Mouse (Mus musculus): ENCODE measurements around the gene Efna1. TPM values are rescaled to one million over a fixed set of nuclear protein-coding genes. Genes with fewer than 3 reads are reported as not detected.

Gene Efna1
- polyA plus RNA-seq, 1 experiment from 2014 or later, result 45.0 TPM

- H3K4me1 ChIP-seq (ENCODE audit: control insufficient read depth, insufficient read depth, low read length), result peaks cover 20% of the 10 kb centered on the region
- 10% methylated on average over 14 of the region's 14 CpGs for WGBS
- no peak overlapping the region for H3K9ac ChIP-seq (replicated peaks; ENCODE audit: low read depth, low read length)
- ATAC-seq (ENCODE audit: insufficient number of reproducible peaks, insufficient read depth, low FRiP score, low read depth), result no peak
- no peaks in the 10 kb centered on the region for H3K9me3 ChIP-seq (ENCODE audit: control insufficient read depth, low read depth, low read length)
- no peaks in the 10 kb centered on the region for H3K27me3 ChIP-seq (ENCODE audit: control insufficient read depth, insufficient read depth, low read length)
- H3K27ac ChIP-seq (ENCODE audit: low read length), result no peak overlapping the region
- H3K36me3 ChIP-seq (ENCODE audit: control insufficient read depth, insufficient read depth, low read length), result no peaks in the 10 kb centered on the region
- no peak overlapping the region for H3K4me3 ChIP-seq (ENCODE audit: low read depth, low read length)
- H3K4me2 ChIP-seq (replicated peaks; ENCODE audit: low read depth, low read length), result peak overlapping the region; percentile 52
Observed at GRCm38 (mm10) chr3:89243609-89244008, 37.3 kb downstream of the Efna1 start.

GRCm38 (mm10) chr3:89242331-89242895, 38.5 kb downstream of the Efna1 start:
- Histone ChIP-seq H3K9me3 (ENCODE audit: control insufficient read depth, low read depth, low read length) (no peaks in the 10 kb centered on the region), H3K27ac (ENCODE audit: low read length) (no peak overlapping the region), H3K4me2 (replicated peaks; ENCODE audit: low read depth, low read length) (no peak overlapping the region), H3K9ac (replicated peaks; ENCODE audit: low read depth, low read length) (no peak overlapping the region), H3K36me3 (ENCODE audit: control insufficient read depth, insufficient read depth, low read length) (no peaks in the 10 kb centered on the region), H3K4me1 (ENCODE audit: control insufficient read depth, insufficient read depth, low read length) (peaks cover 20% of the 10 kb centered on the region), H3K27me3 (ENCODE audit: control insufficient read depth, insufficient read depth, low read length) (no peaks in the 10 kb centered on the region), H3K4me3 (ENCODE audit: low read depth, low read length) (no peak overlapping the region)
- WGBS, result 70% methylated on average over 9 of the region's 9 CpGs
- no peak for ATAC-seq (ENCODE audit: insufficient number of reproducible peaks, insufficient read depth, low FRiP score, low read depth)

- Histone ChIP-seq H3K27me3 (ENCODE audit: control insufficient read depth, insufficient read depth, low read length) (no peaks in the 10 kb centered on the region), H3K27ac (ENCODE audit: low read length) (no peak overlapping the region), H3K4me2 (replicated peaks; ENCODE audit: low read depth, low read length) (no peak overlapping the region), H3K4me1 (ENCODE audit: control insufficient read depth, insufficient read depth, low read length) (no peaks in the 10 kb centered on the region; the same call in 1 of the 2 replicates), H3K4me3 (ENCODE audit: low read depth, low read length) (no peak overlapping the region), H3K36me3 (ENCODE audit: control insufficient read depth, insufficient read depth, low read length) (no peaks in the 10 kb centered on the region), H3K9ac (replicated peaks; ENCODE audit: low read depth, low read length) (no peak overlapping the region), H3K9me3 (ENCODE audit: control insufficient read depth, low read depth, low read length) (no peaks in the 10 kb centered on the region)
- no peak for ATAC-seq (ENCODE audit: insufficient number of reproducible peaks, insufficient read depth, low FRiP score, low read depth)
- WGBS, result 47% methylated on average over 11 of the region's 12 CpGs
Observed at GRCm38 (mm10) chr3:89238494-89238893, 42.4 kb downstream of the Efna1 start.

GRCm38 (mm10) chr3:89237682-89238081, 43.3 kb downstream of the Efna1 start:
- Histone ChIP-seq H3K27me3 (ENCODE audit: control insufficient read depth, insufficient read depth, low read length) (no peaks in the 10 kb centered on the region), H3K27ac (ENCODE audit: low read length) (no peak overlapping the region)

GRCm38 (mm10) chr3:89236516-89236915, 44.4 kb downstream of the Efna1 start:
- no peak overlapping the region for H3K4me2 ChIP-seq (replicated peaks; ENCODE audit: low read depth, low read length)
- no peaks in the 10 kb centered on the region for H3K36me3 ChIP-seq (ENCODE audit: control insufficient read depth, insufficient read depth, low read length)
- 87% methylated on average over 10 of the region's 10 CpGs for WGBS
- H3K27ac ChIP-seq (ENCODE audit: low read length), result no peak overlapping the region
- no peaks in the 10 kb centered on the region; the same call in 1 of the 2 replicates for H3K4me1 ChIP-seq (ENCODE audit: control insufficient read depth, insufficient read depth, low read length)
- H3K27me3 ChIP-seq (ENCODE audit: control insufficient read depth, insufficient read depth, low read length), result no peaks in the 10 kb centered on the region
- no peak overlapping the region for H3K9ac ChIP-seq (replicated peaks; ENCODE audit: low read depth, low read length)
- ATAC-seq (ENCODE audit: insufficient number of reproducible peaks, insufficient read depth, low FRiP score, low read depth), result no peak
- no peaks in the 10 kb centered on the region for H3K9me3 ChIP-seq (ENCODE audit: control insufficient read depth, low read depth, low read length)
- no peak overlapping the region for H3K4me3 ChIP-seq (ENCODE audit: low read depth, low read length)

More at GRCm38 (mm10) chr3:89237682-89238081, 43.3 kb downstream of the Efna1 start:
- 93% methylated on average over 21 of the region's 21 CpGs for WGBS
- H3K9me3 ChIP-seq (ENCODE audit: control insufficient read depth, low read depth, low read length), result no peaks in the 10 kb centered on the region
- no peaks in the 10 kb centered on the region; the same call in 1 of the 2 replicates for H3K4me1 ChIP-seq (ENCODE audit: control insufficient read depth, insufficient read depth, low read length)
- no peak overlapping the region for H3K9ac ChIP-seq (replicated peaks; ENCODE audit: low read depth, low read length)
- ATAC-seq (ENCODE audit: insufficient number of reproducible peaks, insufficient read depth, low FRiP score, low read depth), result no peak
- H3K4me3 ChIP-seq (ENCODE audit: low read depth, low read length), result no peak overlapping the region
- no peak overlapping the region for H3K4me2 ChIP-seq (replicated peaks; ENCODE audit: low read depth, low read length)
- H3K36me3 ChIP-seq (ENCODE audit: control insufficient read depth, insufficient read depth, low read length), result no peaks in the 10 kb centered on the region

- H3K27ac ChIP-seq (ENCODE audit: low read length), result peak overlapping the region; percentile 70; the same call in 1 of the 2 replicates
- no peaks in the 10 kb centered on the region for H3K27me3 ChIP-seq (ENCODE audit: control insufficient read depth, insufficient read depth, low read length)
- H3K4me1 ChIP-seq (ENCODE audit: control insufficient read depth, insufficient read depth, low read length), result no peaks in the 10 kb centered on the region; the same call in 1 of the 2 replicates
- 67% methylated on average over 14 of the region's 14 CpGs for WGBS
- no peaks in the 10 kb centered on the region for H3K9me3 ChIP-seq (ENCODE audit: control insufficient read depth, low read depth, low read length)
- H3K4me3 ChIP-seq (ENCODE audit: low read depth, low read length), result no peak overlapping the region
- peak; percentile 62 for ATAC-seq (ENCODE audit: insufficient number of reproducible peaks, insufficient read depth, low FRiP score, low read depth)
- no peak overlapping the region for H3K4me2 ChIP-seq (replicated peaks; ENCODE audit: low read depth, low read length)
- H3K9ac ChIP-seq (replicated peaks; ENCODE audit: low read depth, low read length), result no peak overlapping the region
- no peaks in the 10 kb centered on the region for H3K36me3 ChIP-seq (ENCODE audit: control insufficient read depth, insufficient read depth, low read length)
Observed at GRCm38 (mm10) chr3:89233562-89234110, 47.3 kb downstream of the Efna1 start.

- peak; percentile 25; the same call in 1 of the 2 replicates for ATAC-seq (ENCODE audit: insufficient number of reproducible peaks, insufficient read depth, low FRiP score, low read depth)
- WGBS, result 52% methylated on average over 6 of the region's 6 CpGs
- Histone ChIP-seq H3K27me3 (ENCODE audit: control insufficient read depth, insufficient read depth, low read length) (no peaks in the 10 kb centered on the region), H3K4me3 (ENCODE audit: low read depth, low read length) (no peak overlapping the region), H3K9ac (replicated peaks; ENCODE audit: low read depth, low read length) (no peak overlapping the region), H3K36me3 (ENCODE audit: control insufficient read depth, insufficient read depth, low read length) (no peaks in the 10 kb centered on the region), H3K27ac (ENCODE audit: low read length) (peak overlapping the region; percentile 70; the same call in 1 of the 2 replicates), H3K4me2 (replicated peaks; ENCODE audit: low read depth, low read length) (no peak overlapping the region), H3K4me1 (ENCODE audit: control insufficient read depth, insufficient read depth, low read length) (peaks cover 4% of the 10 kb centered on the region; the same call in 1 of the 2 replicates), H3K9me3 (ENCODE audit: control insufficient read depth, low read depth, low read length) (no peaks in the 10 kb centered on the region)
Observed at GRCm38 (mm10) chr3:89232614-89233013, 48.3 kb downstream of the Efna1 start.

- WGBS, result 73% methylated on average over 16 of the region's 16 CpGs
- H3K9ac ChIP-seq (replicated peaks; ENCODE audit: low read depth, low read length), result no peak overlapping the region
- ATAC-seq (ENCODE audit: insufficient number of reproducible peaks, insufficient read depth, low FRiP score, low read depth), result no peak
- H3K4me3 ChIP-seq (ENCODE audit: low read depth, low read length), result peak overlapping the region; percentile 1; the same call in 1 of the 2 replicates
- peaks cover 8% of the 10 kb centered on the region; the same call in 1 of the 2 replicates for H3K4me1 ChIP-seq (ENCODE audit: control insufficient read depth, insufficient read depth, low read length)
- no peak overlapping the region for H3K27ac ChIP-seq (ENCODE audit: low read length)
- no peaks in the 10 kb centered on the region for H3K27me3 ChIP-seq (ENCODE audit: control insufficient read depth, insufficient read depth, low read length)
- H3K36me3 ChIP-seq (ENCODE audit: control insufficient read depth, insufficient read depth, low read length), result no peaks in the 10 kb centered on the region
- peak overlapping the region; percentile 25 for H3K4me2 ChIP-seq (replicated peaks; ENCODE audit: low read depth, low read length)
- H3K9me3 ChIP-seq (ENCODE audit: control insufficient read depth, low read depth, low read length), result no peaks in the 10 kb centered on the region
Observed at GRCm38 (mm10) chr3:89231772-89232275, 49.1 kb downstream of the Efna1 start.

All from stomach, embryonic 14.5 days (tissue).